Mouse (Mus musculus) E14TG2a.4 (cell line): ENCODE results near the gene Kcnn4.
"Not testable (repeated sequence)": the region's sequence is repeated elsewhere in the genome, so short reads cannot be mapped to it uniquely, and the experiment has no call there.

Experiments
- H3K27me3 ChIP-seq: 2 replicates; pipeline ENCODE4 v1.6.1; 2014; ENCODE audit warnings: low read length, control low read depth; ENCODE audit not compliant: insufficient read depth
- H3K36me3 ChIP-seq: 2 replicates; pipeline ENCODE4 v1.6.1; 2014; ENCODE audit warnings: low read length, control low read depth; ENCODE audit not compliant: insufficient read depth
- H3K4me1 ChIP-seq: replicated peaks from 2 replicates; pipeline ENCODE4 v1.6.1; 2014; ENCODE audit warnings: low read depth, low read length, control low read depth
- H3K4me3 ChIP-seq: replicated peaks from 2 replicates; pipeline ENCODE4 v1.5.1; 2014; ENCODE audit warnings: mild to moderate bottlenecking, low read length
- H3K9me3 ChIP-seq: 2 replicates; pipeline ENCODE4 v1.6.1; 2014; ENCODE audit warnings: low read length, control low read depth
- CTCF ChIP-seq: conservative IDR thresholded peaks from 2 replicates; pipeline ENCODE4 v1.5.1; 2014; ENCODE audit warnings: low read length
- NANOG ChIP-seq: IDR thresholded peaks from 2 replicates; pipeline ENCODE4 v1.6.1; 2014; ENCODE audit warnings: borderline replicate concordance, low read length, mixed read lengths
- POU5F1 ChIP-seq: IDR thresholded peaks from 2 replicates; pipeline ENCODE4 v1.6.1; 2014; ENCODE audit warnings: low read length, borderline replicate concordance

The Kcnn4 gene

DNA sequence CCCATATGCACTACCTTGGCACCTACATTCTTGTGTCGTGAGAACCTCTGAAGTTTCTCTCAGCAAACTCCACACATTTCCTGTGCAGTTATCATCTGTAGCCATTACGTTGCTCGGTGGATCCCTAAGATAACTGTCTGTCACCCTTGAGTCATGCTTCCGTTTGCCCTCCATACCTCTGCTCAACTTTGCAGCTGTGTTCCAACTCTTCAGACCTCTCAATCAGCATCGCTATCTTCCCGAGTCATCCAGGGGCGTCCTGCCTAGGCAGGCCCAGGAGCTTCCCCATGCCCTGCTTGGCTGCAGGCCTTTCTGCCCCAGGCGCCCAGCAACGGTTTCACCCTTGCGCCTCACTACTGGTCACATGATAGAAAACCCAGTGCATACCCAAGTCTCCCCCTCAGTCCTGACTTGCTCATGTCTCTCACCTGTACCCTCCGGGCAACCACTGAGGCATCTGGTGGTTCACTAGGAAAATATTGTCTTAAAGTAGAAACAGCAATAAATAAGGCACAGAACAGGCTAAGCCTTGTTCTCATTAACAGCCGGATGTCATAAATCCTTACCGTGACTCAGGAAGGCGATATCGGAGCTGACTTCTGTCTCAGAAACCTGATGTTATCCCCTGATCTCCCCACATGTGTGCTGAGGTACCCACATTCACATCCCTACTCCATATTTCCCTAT lies 24.6 kb downstream of the Kcnn4 start:
- TF ChIP-seq NANOG, result no peak
- TF ChIP-seq POU5F1, result no peak
- TF ChIP-seq CTCF, result no peak
- Histone ChIP-seq H3K4me3 (no peak overlapping the region), H3K27me3 (no peaks in the 10 kb centered on the region), H3K4me1 (peaks cover 28% of the 10 kb centered on the region), H3K36me3 (no peaks in the 10 kb centered on the region), H3K9me3 (no peaks in the 10 kb centered on the region)

DNA sequence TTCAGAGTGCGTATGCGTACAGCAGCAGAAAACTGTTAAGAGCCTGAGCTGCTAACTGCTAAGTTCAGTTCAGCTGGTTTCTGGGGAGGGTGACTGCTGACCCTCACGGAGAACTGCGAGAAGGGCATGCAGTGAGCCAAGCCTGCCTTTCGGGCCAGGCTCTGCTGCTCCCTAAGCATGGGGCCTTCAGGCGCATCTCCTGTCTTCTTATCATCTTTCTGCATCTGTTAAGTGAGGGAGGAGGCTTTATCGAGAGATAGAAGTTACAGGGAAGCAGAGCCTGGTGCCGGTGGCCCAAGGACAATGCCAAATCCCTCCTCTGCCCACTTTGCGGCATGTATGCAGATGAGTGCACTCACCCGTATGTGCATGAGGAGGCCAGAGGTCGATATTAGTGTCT lies 26.8 kb downstream of the Kcnn4 start:
- Histone ChIP-seq H3K36me3 (peaks cover 9% of the 10 kb centered on the region; the same call in 1 of the 2 replicates), H3K9me3 (no peaks in the 10 kb centered on the region), H3K4me1 (peaks cover 32% of the 10 kb centered on the region), H3K27me3 (no peaks in the 10 kb centered on the region), H3K4me3 (no peak overlapping the region)
- no peak for TF ChIP-seq CTCF
- TF ChIP-seq POU5F1, result no peak
- no peak for TF ChIP-seq NANOG

DNA sequence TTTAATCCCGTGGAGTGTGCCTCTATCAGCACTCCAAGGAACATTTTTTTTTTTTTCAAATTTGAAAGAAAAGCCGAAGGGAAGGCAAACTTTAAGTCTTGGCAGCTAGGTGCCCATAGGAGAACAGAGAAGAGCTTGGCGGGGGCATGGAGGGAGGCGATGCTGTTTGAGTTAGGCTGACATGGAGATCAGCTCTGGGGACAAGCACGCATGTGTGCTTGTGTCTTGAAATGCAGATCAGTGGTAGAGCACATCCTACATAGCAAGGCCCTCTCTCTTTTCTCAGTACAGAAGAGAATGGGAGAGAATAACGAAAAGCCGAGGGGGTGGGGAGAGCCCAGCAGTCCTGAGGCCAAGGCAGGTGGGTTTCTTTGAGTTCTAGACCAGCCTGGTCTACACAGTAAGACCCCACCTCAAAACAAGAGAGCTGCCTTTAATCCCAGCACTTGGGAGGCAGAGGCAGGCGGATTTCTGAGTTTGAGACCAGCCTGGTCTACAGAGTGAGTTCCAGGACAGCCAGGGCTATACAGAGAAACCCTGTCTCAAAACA lies 28.4 kb downstream of the Kcnn4 start:
- H3K27me3 ChIP-seq, result no peaks in the 10 kb centered on the region
- no peaks in the 10 kb centered on the region for H3K9me3 ChIP-seq
- TF ChIP-seq CTCF (no peak), NANOG (no peak), POU5F1 (no peak)
- H3K4me3 ChIP-seq, result peak overlapping the region; percentile 79
- H3K4me1 ChIP-seq, result peaks cover 46% of the 10 kb centered on the region
- peaks cover 11% of the 10 kb centered on the region for H3K36me3 ChIP-seq

- Histone ChIP-seq H3K4me1 (peaks cover 46% of the 10 kb centered on the region), H3K36me3 (peaks cover 14% of the 10 kb centered on the region), H3K4me3 (peak within 1 kb of the TSS; percentile 79), H3K27me3 (no peaks in the 10 kb centered on the region), H3K9me3 (no peaks in the 10 kb centered on the region)
- no peak for TF ChIP-seq NANOG
- no peak for TF ChIP-seq POU5F1
- TF ChIP-seq CTCF, result no peak
These were observed 29.4 kb downstream of the Kcnn4 start, which contains the start of gene Smg9 for GRCm38 (mm10) chr7:24399256-24400081. Gene Smg9 (plus strand): TSS chr7:24399619.

DNA sequence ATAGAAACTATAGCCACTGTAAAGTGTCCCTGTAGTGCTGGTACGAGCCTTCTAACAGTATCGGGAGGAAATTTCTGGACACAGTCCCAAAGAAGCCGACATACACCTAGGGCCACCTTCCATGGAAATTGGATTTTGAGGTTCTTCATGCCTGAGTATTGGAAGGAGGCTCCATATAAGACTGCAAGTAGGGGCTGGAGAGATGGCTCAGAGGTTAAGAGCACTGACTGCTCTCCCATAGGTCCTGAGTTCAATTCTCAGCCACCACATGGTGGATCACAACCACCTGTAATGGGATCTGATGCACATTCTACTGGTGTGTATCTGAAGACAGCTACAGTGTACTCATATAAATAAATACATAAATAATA lies 30.0 kb downstream of the Kcnn4 start:
- peaks cover 16% of the 10 kb centered on the region for H3K36me3 ChIP-seq
- H3K9me3 ChIP-seq, result no peaks in the 10 kb centered on the region
- TF ChIP-seq NANOG, result no peak
- TF ChIP-seq POU5F1, result no peak
- no peak for TF ChIP-seq CTCF
- H3K4me3 ChIP-seq, result peak overlapping the region; percentile 79
- peaks cover 45% of the 10 kb centered on the region for H3K4me1 ChIP-seq
- H3K27me3 ChIP-seq, result no peaks in the 10 kb centered on the region

GRCm38 (mm10) chr7:24400489-24400888 lies 30.4 kb downstream of the Kcnn4 start:
- H3K36me3 ChIP-seq, result peaks cover 21% of the 10 kb centered on the region
- H3K27me3 ChIP-seq, H3K9me3 ChIP-seq, H3K4me3 ChIP-seq: not testable (repeated sequence)
- peaks cover 49% of the 10 kb centered on the region for H3K4me1 ChIP-seq

DNA sequence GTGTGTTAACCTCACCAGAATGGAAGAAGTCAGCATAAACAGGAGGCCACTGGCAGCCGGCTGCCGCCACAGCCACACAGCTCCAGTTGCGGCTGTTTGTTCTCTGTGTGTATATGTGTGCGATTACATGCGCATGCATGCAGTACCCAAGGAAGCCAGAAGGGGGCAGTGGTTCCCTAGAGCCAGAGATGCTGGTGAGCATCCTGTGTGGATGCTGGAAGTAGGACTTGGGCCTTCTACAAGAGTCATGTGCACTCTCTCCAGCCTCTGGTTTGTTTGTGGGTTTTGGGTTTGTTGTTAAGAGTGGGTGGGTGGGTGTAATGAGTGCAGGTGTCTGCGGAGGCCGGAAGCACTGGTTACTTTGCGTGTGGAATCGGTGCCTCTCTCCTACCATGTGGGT lies 32.8 kb downstream of the Kcnn4 start:
- Histone ChIP-seq H3K27me3 (no peaks in the 10 kb centered on the region), H3K4me1 (peaks cover 68% of the 10 kb centered on the region), H3K9me3 (no peaks in the 10 kb centered on the region), H3K4me3 (peak overlapping the region; percentile 45; the same call in 1 of the 2 replicates), H3K36me3 (peaks cover 44% of the 10 kb centered on the region)
- no peak for TF ChIP-seq NANOG
- peak; percentile 77 for TF ChIP-seq CTCF

GRCm38 (mm10) chr7:24405649-24406048 lies 35.6 kb downstream of the Kcnn4 start:
- H3K4me3 ChIP-seq, result 0 out of 2 replicates have a peak overlapping the region, but pooled peaks have one; percentile 10
- TF ChIP-seq CTCF, result no peak
- no peak for TF ChIP-seq NANOG
- no peak for TF ChIP-seq POU5F1
- peaks cover 65% of the 10 kb centered on the region for H3K36me3 ChIP-seq
- no peaks in the 10 kb centered on the region for H3K9me3 ChIP-seq
- H3K4me1 ChIP-seq, result peaks cover 65% of the 10 kb centered on the region
- H3K27me3 ChIP-seq, result no peaks in the 10 kb centered on the region
